Mouse (Mus musculus) neural tube, embryonic 13.5 days (tissue): ENCODE data around the gene Padi3. TPM values are rescaled to one million over a fixed set of nuclear protein-coding genes. Genes with fewer than 3 reads are reported as not detected.

Experiments used
- ATAC-seq: fragments of 200-750 bp; cut with Nextera tagmentation; 2 replicates; pipeline ENCODE4 v1.8.0; 2017; ENCODE audit warnings: low read depth, mild to moderate bottlenecking, moderate TSS enrichment, moderate library complexity
- H3K27ac ChIP-seq: fragments of 300-500 bp; sonication (generic); replicated peaks from 2 replicates; pipeline ENCODE4 v1.5.1; 2015; ENCODE audit warnings: moderate library complexity, mild to moderate bottlenecking, inconsistent platforms
- H3K27me3 ChIP-seq: fragments of 300-500 bp; sonication (generic); 2 replicates; pipeline ENCODE4 v1.6.1; 2015; ENCODE audit warnings: mild to moderate bottlenecking, inconsistent platforms
- H3K36me3 ChIP-seq: fragments of 300-500 bp; sonication (generic); 2 replicates; pipeline ENCODE4 v1.6.1; 2015; ENCODE audit warnings: mild to moderate bottlenecking, inconsistent platforms
- H3K4me1 ChIP-seq: fragments of 300-500 bp; sonication (generic); replicated peaks from 2 replicates; pipeline ENCODE4 v1.6.1; 2015; ENCODE audit warnings: inconsistent platforms
- H3K4me2 ChIP-seq: fragments of 300-500 bp; sonication (generic); 2 replicates; pipeline ENCODE4 v1.6.1; 2015; ENCODE audit warnings: inconsistent platforms, mild to moderate bottlenecking, moderate library complexity
- H3K4me3 ChIP-seq: fragments of 300-500 bp; sonication (generic); 2 replicates; pipeline ENCODE4 v1.5.1; 2015; ENCODE audit warnings: mild to moderate bottlenecking, inconsistent platforms
- H3K9ac ChIP-seq: fragments of 300-500 bp; sonication (generic); 2 replicates; pipeline ENCODE4 v1.6.1; 2015; ENCODE audit warnings: moderate library complexity, mild to moderate bottlenecking, inconsistent platforms
- H3K9me3 ChIP-seq: fragments of 300-500 bp; sonication (generic); 2 replicates; pipeline ENCODE4 v1.6.1; 2016; ENCODE audit warnings: inconsistent platforms
- WGBS: fragments of 180-500 bp; shearing (Covaris S2); methylation state at CpG from one replicate; pipeline ENCODE4 v1.1.7; 2015; 5-methylcytosine and 5-hydroxymethylcytosine counted together
- polyA plus RNA-seq: library from polyadenylated mRNA; unstranded; fragments of >200 nt; fragmentation: Nextera tagmentation; extraction: Ambion mirVana; gene quantifications from 2 replicates; pipeline ENCODE4 v1.2.1, GENCODE M21; 2015

Padi3 gene
- polyA plus RNA-seq, 1 experiment from 2014 or later, result not detected

GRCm38 (mm10) chr4:140743086-140743485 is 67.4 kb downstream of the Padi3 start:
- no peaks in the 10 kb centered on the region for H3K27me3 ChIP-seq
- WGBS, result 40% methylated on average over 4 of the region's 4 CpGs
- 0 out of 2 replicates have a peak, but pooled peaks cover 5% of the 10 kb centered on the region for H3K4me1 ChIP-seq
- H3K4me2 ChIP-seq, result no peak overlapping the region
- no peaks in the 10 kb centered on the region for H3K36me3 ChIP-seq
- no peaks in the 10 kb centered on the region for H3K9me3 ChIP-seq
- H3K9ac ChIP-seq, result no peak overlapping the region
- no peak; the same call in 1 of the 2 replicates for ATAC-seq
- H3K27ac ChIP-seq, result no peak overlapping the region
- no peak overlapping the region for H3K4me3 ChIP-seq

GRCm38 (mm10) chr4:140742543-140742942 is 67.9 kb downstream of the Padi3 start, which contains the start of gene Padi6:
TSS of gene Padi6 (minus strand) at chr4:140742643.
- Histone ChIP-seq H3K9ac (no peak within 1 kb of the TSS), H3K4me3 (no peak within 1 kb of the TSS), H3K4me2 (no peak within 1 kb of the TSS), H3K36me3 (no peaks in the 10 kb centered on the region), H3K9me3 (no peaks in the 10 kb centered on the region), H3K27ac (no peak within 1 kb of the TSS), H3K4me1 (0 out of 2 replicates have a peak, but pooled peaks cover 5% of the 10 kb centered on the region), H3K27me3 (no peaks in the 10 kb centered on the region)
- WGBS, result 85% methylated on average over 2 of the region's 2 CpGs
- no peak for ATAC-seq

- 88% methylated on average over 6 of the region's 6 CpGs for WGBS
- no peak overlapping the region for H3K4me3 ChIP-seq
- no peaks in the 10 kb centered on the region for H3K36me3 ChIP-seq
- H3K4me1 ChIP-seq, result 0 out of 2 replicates have a peak, but pooled peaks cover 5% of the 10 kb centered on the region
- ATAC-seq, result no peak
- H3K9me3 ChIP-seq, result no peaks in the 10 kb centered on the region
- no peaks in the 10 kb centered on the region for H3K27me3 ChIP-seq
- no peak overlapping the region for H3K9ac ChIP-seq
- H3K27ac ChIP-seq, result no peak overlapping the region
- no peak overlapping the region for H3K4me2 ChIP-seq
Measured at GRCm38 (mm10) chr4:140741401-140741800, 69.0 kb downstream of the Padi3 start.

- Histone ChIP-seq H3K4me3 (no peak overlapping the region), H3K9ac (no peak overlapping the region)
- no peak for ATAC-seq
Measured at GRCm38 (mm10) chr4:140740655-140741054, 69.8 kb downstream of the Padi3 start.

More at GRCm38 (mm10) chr4:140740655-140741054, 69.8 kb downstream of the Padi3 start:
- Histone ChIP-seq H3K27ac (no peak overlapping the region), H3K9me3 (no peaks in the 10 kb centered on the region), H3K4me1 (0 out of 2 replicates have a peak, but pooled peaks cover 5% of the 10 kb centered on the region), H3K36me3 (no peaks in the 10 kb centered on the region), H3K4me2 (no peak overlapping the region), H3K27me3 (no peaks in the 10 kb centered on the region)
- WGBS, result 89% methylated on average over 11 of the region's 11 CpGs

Other genes with a start within 250 kb of the Padi3 start
- 28.6 and 28.8 TPM in 2 replicates for gene Arhgef10l, start 144.6 kb downstream of the Padi3 start, polyA plus RNA-seq
- 23.4 and 30.7 TPM in 2 replicates for gene Rcc2, start 110.1 kb downstream of the Padi3 start, polyA plus RNA-seq
- not detected in 2 replicates for gene Padi6, start 68.0 kb downstream of the Padi3 start, polyA plus RNA-seq
- 0.08 and 0.12 TPM in 2 replicates for gene Padi4, start 36.4 kb downstream of the Padi3 start, polyA plus RNA-seq
- 0.10 and 0.11 TPM in 2 replicates for gene Padi1, start 35.1 kb upstream of the Padi3 start, polyA plus RNA-seq
- gene Padi2, start 95.7 kb upstream of the Padi3 start, polyA plus RNA-seq, result 4.4 and 6.0 TPM in 2 replicates
- 473 and 497 TPM in 2 replicates for gene Sdhb, start 150.6 kb upstream of the Padi3 start, polyA plus RNA-seq
- 133 and 144 TPM in 2 replicates for gene Atp13a2, start 176.2 kb upstream of the Padi3 start, polyA plus RNA-seq
- gene Mfap2, start 199.8 kb upstream of the Padi3 start, polyA plus RNA-seq, result 248 and 255 TPM in 2 replicates
- 4.9 and 7.2 TPM in 2 replicates for gene Crocc, start 249.9 kb upstream of the Padi3 start, polyA plus RNA-seq